In the genomic region with DNA sequence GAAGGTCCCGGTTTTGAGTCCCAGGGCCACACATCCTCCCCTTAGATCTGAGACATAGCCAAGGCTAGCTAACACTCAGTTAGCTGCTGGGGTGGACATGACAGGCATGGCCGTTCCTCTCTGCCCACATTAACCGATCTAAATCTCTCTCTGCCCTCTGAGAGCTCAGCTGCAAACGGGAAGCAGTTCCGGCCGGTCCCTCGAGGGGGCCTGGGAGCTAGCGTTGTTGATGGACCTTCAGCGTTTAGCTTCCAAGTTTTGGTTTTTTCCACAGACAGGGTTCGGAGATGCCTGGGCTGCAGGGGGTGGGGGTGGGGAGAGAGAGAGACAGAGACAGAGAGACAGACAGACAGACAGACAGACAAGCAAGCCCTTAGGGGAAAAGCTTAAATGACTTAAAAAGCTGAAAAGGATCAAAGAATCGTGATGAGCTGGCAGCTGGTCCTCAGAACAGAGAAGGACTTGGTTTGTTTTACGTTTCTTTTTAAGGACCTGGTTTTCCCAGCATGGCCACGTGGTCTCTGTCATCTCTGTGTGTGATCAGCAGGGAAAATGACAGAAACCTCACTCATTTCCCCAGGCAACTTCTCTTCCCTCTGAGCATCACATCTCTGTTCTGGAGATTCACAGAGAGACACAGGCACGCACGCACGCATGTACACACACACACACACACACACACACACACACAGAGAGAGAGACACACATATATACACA, we compare ENCODE assay signal across 8 mouse cellular contexts. TPM values are rescaled to one million over a fixed set of nuclear protein-coding genes. Genes with fewer than 3 reads are reported as not detected.
A peak's percentile ranks its signal among the peaks of the same experiment; 100 is the strongest.
DNase-seq lines count a peak whose midpoint lies in the region; ATAC-seq and TF ChIP-seq lines count a peak whose summit lies in the region.

No protein-coding gene starts in this region.

- no peaks in the 10 kb centered on the region for H3K36me3 ChIP-seq in heart, postnatal 0 days (replicated peaks; ENCODE audit: control insufficient read depth, insufficient read depth, low read length)
- H3K36me3 ChIP-seq in spleen, adult 2 months (ENCODE audit: control insufficient read depth, insufficient read depth, low read length): no peaks in the 10 kb centered on the region

- H3K27ac ChIP-seq in heart, postnatal 0 days (ENCODE audit: low read depth): no peak overlapping the region
- H3K27ac ChIP-seq in spleen, adult 2 months (ENCODE audit: insufficient read depth, low read length): peak overlapping the region; percentile 64; the same call in 1 of the 2 replicates

- TF ChIP-seq POLR2A in spleen, adult 2 months (IDR thresholded peaks at IDR 0.05; ENCODE audit: low read depth, low read length): no peak

- peak; percentile 38 for TF ChIP-seq CTCF in heart, postnatal 0 days (IDR thresholded peaks at IDR 0.05; ENCODE audit: low read depth)
- peak; percentile 36; the same call in 1 of the 2 replicates for TF ChIP-seq CTCF in spleen, adult 2 months (IDR thresholded peaks at IDR 0.05; ENCODE audit: extremely low read depth, insufficient read depth, insufficient read length, insufficient replicate concordance)

- DNase-seq in cerebellum, postnatal 10 days: peak; percentile 76 to 80
- DNase-seq in cerebellum, adult 9-10 months: no peak
- peak; percentile 60 for DNase-seq in CD4-positive helper T cell, adult 2 months (ENCODE audit: low read depth, low spot score)
- DNase-seq in heart, postnatal 0 days (ENCODE audit: low spot score): peak; percentile 37
- peak; percentile 23 to 81 for DNase-seq in kidney, postnatal 36 days
- peak in 1 of 2 experiments; percentile 58 for DNase-seq in spleen, adult 2 months (ENCODE audit: low read depth in 1 of 2, low spot score in 2 of 2)

- WGBS in heart, postnatal 0 days: 20% methylated on average over 16 of the region's 16 CpGs
- WGBS in spleen, adult 2 months: 24% methylated on average over 16 of the region's 16 CpGs

- TF ChIP-seq EP300 in heart, postnatal 0 days (IDR thresholded peaks at IDR 0.05; ENCODE audit: low read depth): no peak

- 0 out of 2 replicates have a peak, but pooled peaks cover 4% of the 10 kb centered on the region for H3K27me3 ChIP-seq in heart, postnatal 0 days (ENCODE audit: control insufficient read depth, insufficient read depth, low read length)
- H3K27me3 ChIP-seq in spleen, adult 2 months (ENCODE audit: control insufficient read depth, insufficient read depth, low read length): no peaks in the 10 kb centered on the region

- no peaks in the 10 kb centered on the region for H3K4me1 ChIP-seq in heart, postnatal 0 days (ENCODE audit: control insufficient read depth, insufficient read depth)
- no peaks in the 10 kb centered on the region for H3K4me1 ChIP-seq in spleen, adult 2 months (ENCODE audit: control insufficient read depth, insufficient read depth, insufficient read length)

- H3K9me3 ChIP-seq in heart, postnatal 0 days (replicated peaks; ENCODE audit: control insufficient read depth, low read length): no peaks in the 10 kb centered on the region

- no peak overlapping the region for H3K4me2 ChIP-seq in heart, postnatal 0 days (ENCODE audit: low read depth, low read length)

- ATAC-seq in common myeloid progenitor, adult 5-6 weeks (replicated peaks; ENCODE audit: low read depth, poor library complexity, severe bottlenecking): peak; percentile 81
- no peak for ATAC-seq in heart, postnatal 0 days (ENCODE audit: insufficient read depth, low read depth)
- peak; percentile 70 for ATAC-seq in megakaryocyte-erythroid progenitor cell, adult 5-6 weeks (replicated peaks; ENCODE audit: low FRiP score, low TSS enrichment, poor library complexity, severe bottlenecking)

- no peak overlapping the region for H3K4me3 ChIP-seq in heart, postnatal 0 days (ENCODE audit: low read depth, low read length)
- peak overlapping the region; percentile 20; the same call in 1 of the 2 replicates for H3K4me3 ChIP-seq in spleen, adult 2 months (ENCODE audit: extremely low read depth, insufficient read depth, insufficient read length)

- H3K9ac ChIP-seq in heart, postnatal 0 days (replicated peaks; ENCODE audit: low read depth, low read length): no peak overlapping the region

RNA-seq across cellular contexts. Expression of a gene that starts 35.0 kb away (rescaled TPM):
- total RNA-seq in common myeloid progenitor, adult 5-6 weeks (2017): 0.73 and 1.3 TPM in 2 replicates
- total RNA-seq in heart, postnatal 0 days (2014; rRNA removed; ENCODE audit: low replicate concordance): 5.9 TPM in 1 of 2 replicates, not detected in the other
- polyA plus RNA-seq in heart, postnatal 0 days (2015; fragmentation: Nextera tagmentation; extraction: Ambion mirVana): 0.53 and 0.63 TPM in 2 replicates
- 0.79 and 2.6 TPM in 2 replicates for total RNA-seq in megakaryocyte-erythroid progenitor cell, adult 5-6 weeks (2014; fragmentation: Nextera tagmentation)
- 0.33 and 0.34 TPM in 2 replicates for total RNA-seq in megakaryocyte-erythroid progenitor cell, adult 5-6 weeks (2017)
- polyA plus RNA-seq in spleen, adult 2 months (2012; rRNA removed): 1.2 and 1.7 TPM in 2 replicates

RNA-seq across cellular contexts. Expression of a gene that starts 50.3 kb away (rescaled TPM):
- not detected in 2 replicates for total RNA-seq in common myeloid progenitor, adult 5-6 weeks (2017)
- total RNA-seq in heart, postnatal 0 days (2014; rRNA removed; ENCODE audit: low replicate concordance): not detected in 2 replicates
- polyA plus RNA-seq in heart, postnatal 0 days (2015; fragmentation: Nextera tagmentation; extraction: Ambion mirVana): not detected in 2 replicates
- not detected in 2 replicates for total RNA-seq in megakaryocyte-erythroid progenitor cell, adult 5-6 weeks (2014; fragmentation: Nextera tagmentation)
- total RNA-seq in megakaryocyte-erythroid progenitor cell, adult 5-6 weeks (2017): not detected in 2 replicates
- not detected in 2 replicates for polyA plus RNA-seq in spleen, adult 2 months (2012; rRNA removed)

RNA-seq across cellular contexts. Expression of a gene that starts 56.4 kb away (rescaled TPM):
- total RNA-seq in common myeloid progenitor, adult 5-6 weeks (2017): 51.3 and 57.5 TPM in 2 replicates
- 83.4 and 113 TPM in 2 replicates for total RNA-seq in heart, postnatal 0 days (2014; rRNA removed; ENCODE audit: low replicate concordance)
- 59.8 and 64.2 TPM in 2 replicates for polyA plus RNA-seq in heart, postnatal 0 days (2015; fragmentation: Nextera tagmentation; extraction: Ambion mirVana)
- 33.3 and 36.1 TPM in 2 replicates for total RNA-seq in megakaryocyte-erythroid progenitor cell, adult 5-6 weeks (2014; fragmentation: Nextera tagmentation)
- total RNA-seq in megakaryocyte-erythroid progenitor cell, adult 5-6 weeks (2017): 38.8 and 45.1 TPM in 2 replicates
- polyA plus RNA-seq in spleen, adult 2 months (2012; rRNA removed): 64.4 and 76.5 TPM in 2 replicates

RNA-seq across cellular contexts. Expression of a gene that starts 56.5 kb away (rescaled TPM):
- total RNA-seq in common myeloid progenitor, adult 5-6 weeks (2017): 15.9 and 25.2 TPM in 2 replicates
- total RNA-seq in heart, postnatal 0 days (2014; rRNA removed; ENCODE audit: low replicate concordance): 57.7 and 72.1 TPM in 2 replicates
- 28.2 and 30.5 TPM in 2 replicates for polyA plus RNA-seq in heart, postnatal 0 days (2015; fragmentation: Nextera tagmentation; extraction: Ambion mirVana)
- total RNA-seq in megakaryocyte-erythroid progenitor cell, adult 5-6 weeks (2014; fragmentation: Nextera tagmentation): 39.5 and 50.3 TPM in 2 replicates
- 16.6 and 17.3 TPM in 2 replicates for total RNA-seq in megakaryocyte-erythroid progenitor cell, adult 5-6 weeks (2017)
- polyA plus RNA-seq in spleen, adult 2 months (2012; rRNA removed): 44.4 and 53.1 TPM in 2 replicates
